Mouse (Mus musculus) lung, postnatal 36 days (tissue): ENCODE data around the gene Saal1.
"Not testable (repeated sequence)": the region's sequence is repeated elsewhere in the genome, so short reads cannot be mapped to it uniquely, and the experiment has no call there.

Source experiments
- DNase-seq: peaks from one replicate; pipeline ENCODE4 v3.0.0; 2022; ENCODE audit warnings: mixed read lengths

Gene Saal1

GRCm38 (mm10) chr7:46710390-46710844, at the start of gene Saal1:
Gene Saal1, minus strand, starts transcription at chr7:46710680.
- peak; percentile 91 for DNase-seq

DNA sequence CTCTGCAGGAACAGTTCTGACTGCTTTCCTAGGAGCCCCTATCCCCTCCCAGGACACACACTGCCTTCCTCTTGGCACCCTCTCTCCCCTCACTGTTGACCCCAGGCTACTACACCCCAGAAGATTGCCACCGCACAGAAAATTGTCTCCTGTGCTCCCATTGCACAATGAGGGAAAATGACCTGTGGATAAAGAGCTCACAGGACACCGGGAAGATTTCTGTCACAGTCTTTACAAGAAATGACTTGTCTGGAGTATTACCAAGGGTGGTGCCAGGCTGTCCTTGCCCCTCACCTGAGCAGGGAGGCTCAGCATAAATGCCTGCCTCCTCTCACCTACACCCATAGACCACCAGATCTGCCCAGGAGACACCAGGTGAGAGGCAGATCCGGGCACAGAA, 41.0 kb upstream of the Saal1 start, which contains the start of gene Saa2:
Saa2 (plus strand) TSS at position 301 of the 400 bp plus-strand sequence.
- DNase-seq, result no peak

GRCm38 (mm10) chr7:46748459-46748858, 38.0 kb upstream of the Saal1 start:
- peak; percentile 30 for DNase-seq

DNA sequence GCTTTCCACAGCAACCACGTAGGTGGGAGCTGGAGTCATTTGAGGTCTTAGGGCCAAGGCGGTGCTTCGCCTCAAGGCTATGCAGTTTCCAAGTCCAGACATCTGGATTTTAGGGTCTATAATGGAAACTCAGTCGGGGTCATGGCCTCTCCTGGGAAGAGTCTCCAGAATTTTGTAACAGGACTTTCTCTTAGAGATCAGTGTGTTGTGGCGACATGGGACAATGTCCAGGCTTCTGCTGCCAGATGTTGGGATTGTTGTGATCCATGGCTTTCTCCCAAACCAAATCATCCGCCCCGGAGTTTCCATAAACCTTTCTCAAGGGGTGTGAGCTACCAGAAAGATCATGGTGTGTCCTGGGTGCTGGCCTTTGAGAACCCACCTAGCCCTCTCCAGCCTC, 35.9 kb upstream of the Saal1 start:
- DNase-seq, result peak; percentile 21

DNA sequence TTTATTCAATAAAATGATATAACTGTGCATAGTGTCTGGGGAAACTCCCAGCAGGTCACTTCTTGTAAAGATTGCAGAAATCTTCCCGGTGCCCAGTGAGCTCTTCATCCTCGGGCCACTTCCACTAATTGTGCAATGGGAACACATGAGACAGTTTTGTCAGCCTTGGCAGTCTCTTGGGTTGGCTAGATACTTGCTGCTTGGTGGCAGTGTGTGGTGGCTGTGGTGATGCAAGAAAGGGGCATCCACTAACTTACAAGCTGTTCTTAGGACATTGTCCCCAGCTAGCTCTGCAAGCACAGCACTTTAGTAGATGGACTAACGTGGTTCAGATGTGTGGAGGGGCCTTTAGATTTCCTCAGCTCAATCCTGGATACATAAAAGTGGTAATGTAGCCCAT, 35.3 kb upstream of the Saal1 start:
- peak; percentile 63 for DNase-seq

- DNase-seq, result not testable (repeated sequence)
Measured at GRCm38 (mm10) chr7:46742880-46743279, 32.4 kb upstream of the Saal1 start, which contains the start of gene Saa1. Gene Saa1, minus strand, starts transcription at chr7:46742980.

GRCm38 (mm10) chr7:46740041-46740440, 29.6 kb upstream of the Saal1 start:
- DNase-seq, result not testable (repeated sequence)

DNA sequence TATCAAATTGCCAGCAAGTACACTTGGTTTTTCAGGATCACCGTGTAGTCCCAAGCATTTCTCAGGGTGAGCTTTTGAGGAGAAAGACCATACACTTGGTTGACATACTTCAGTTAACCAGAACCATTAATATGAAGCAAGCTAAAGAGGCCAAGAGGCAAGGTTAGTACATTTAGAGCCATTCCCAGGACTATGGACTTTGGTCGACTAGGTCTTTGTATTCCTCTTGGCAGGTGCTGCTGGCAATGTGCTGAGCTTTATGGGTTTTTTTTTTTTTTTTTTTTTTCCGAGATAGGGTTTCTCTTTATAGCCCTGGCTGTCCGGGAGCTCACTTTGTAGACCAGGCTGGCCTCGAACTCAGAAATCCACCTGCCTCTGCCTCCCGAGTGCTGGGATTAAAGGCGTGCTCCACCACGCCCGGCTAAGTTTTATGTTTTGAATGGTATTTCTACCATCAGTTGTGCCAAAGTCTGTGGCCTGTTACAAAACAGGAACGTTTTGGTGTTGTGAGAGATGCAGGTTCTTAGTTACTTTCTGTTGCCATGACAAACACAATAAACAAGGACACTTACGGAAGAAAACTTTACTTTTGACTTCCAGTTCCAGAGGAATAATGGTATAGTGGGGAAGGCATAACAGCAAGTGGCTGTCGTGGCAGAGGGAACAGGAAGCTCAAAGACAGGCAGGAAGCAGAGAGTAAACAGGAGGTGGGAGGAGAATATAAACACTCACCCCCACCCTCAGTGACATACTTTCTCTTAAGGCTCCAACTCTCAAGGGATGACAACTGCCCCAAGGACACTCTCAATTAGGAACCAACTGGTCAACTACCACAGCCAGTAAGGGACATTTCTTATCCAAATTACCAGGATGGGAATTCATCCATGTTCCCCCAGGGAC, 28.3 kb upstream of the Saal1 start:
- peak; percentile 64 for DNase-seq

- peak; percentile 54 for DNase-seq
Measured at GRCm38 (mm10) chr7:46734983-46735382, 24.5 kb upstream of the Saal1 start.

DNA sequence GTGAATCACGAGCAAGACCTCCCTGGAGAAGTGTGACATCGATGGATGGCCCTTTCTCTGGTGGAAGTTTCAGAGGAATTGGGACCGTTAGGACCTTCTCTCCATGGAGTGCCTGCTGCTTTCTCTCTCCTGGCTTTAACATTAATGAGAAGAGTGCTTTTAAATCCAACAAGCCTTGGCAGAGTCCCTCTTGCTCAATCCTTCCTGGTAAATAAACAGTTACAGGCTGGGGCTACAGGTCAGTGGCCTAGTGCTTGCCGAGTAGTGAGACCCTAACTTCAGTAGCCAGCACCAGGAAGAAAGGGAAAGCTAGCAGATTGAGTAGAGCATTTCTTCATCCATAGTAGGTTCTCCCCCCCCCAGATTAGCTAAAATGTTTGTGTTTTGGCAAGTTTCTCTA, 22.0 kb upstream of the Saal1 start, which contains the start of gene Saa4:
Saa4 (minus strand) TSS at position 146 of the 400 bp plus-strand sequence.
- no peak for DNase-seq

DNA sequence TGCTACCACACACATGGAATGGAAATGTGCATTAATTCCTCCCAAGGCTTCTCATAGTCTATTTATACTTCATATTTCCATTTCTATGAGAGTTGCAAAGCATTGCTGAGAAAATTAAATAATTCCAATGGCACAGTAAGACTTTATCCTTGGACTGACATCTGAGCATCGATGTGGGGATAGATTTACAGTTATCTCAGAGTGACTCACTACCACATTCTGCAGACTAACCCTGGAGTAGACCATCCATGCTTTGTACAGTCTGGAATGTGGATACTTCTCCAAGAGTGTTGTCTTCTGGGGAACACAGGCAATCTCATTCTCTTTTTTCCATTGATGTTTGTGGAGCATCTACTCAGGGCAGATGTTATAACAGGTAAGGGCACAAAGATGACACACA, 17.1 kb upstream of the Saal1 start:
- DNase-seq, result no peak

DNA sequence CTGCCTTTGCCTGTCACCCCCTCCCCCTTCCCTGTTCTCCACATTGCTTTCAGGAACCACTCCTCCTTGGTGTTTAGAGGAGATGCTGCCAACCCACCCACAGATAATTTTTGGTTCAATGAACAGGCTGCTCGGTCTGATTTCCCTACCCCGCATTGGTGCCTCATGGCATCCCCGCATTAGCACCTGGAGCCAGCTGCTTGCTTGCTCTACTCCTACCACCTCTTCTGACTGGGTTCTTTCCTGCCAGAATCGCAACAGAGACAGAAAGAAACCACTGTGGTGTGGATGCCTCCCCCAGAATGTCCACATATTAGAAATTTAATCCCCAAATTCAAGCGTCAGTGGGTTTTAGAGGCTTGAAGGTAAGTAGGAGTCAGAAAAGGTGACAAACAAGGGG, 13.9 kb upstream of the Saal1 start:
- DNase-seq, result no peak

GRCm38 (mm10) chr7:46723849-46724248, 13.4 kb upstream of the Saal1 start:
- no peak for DNase-seq

DNA sequence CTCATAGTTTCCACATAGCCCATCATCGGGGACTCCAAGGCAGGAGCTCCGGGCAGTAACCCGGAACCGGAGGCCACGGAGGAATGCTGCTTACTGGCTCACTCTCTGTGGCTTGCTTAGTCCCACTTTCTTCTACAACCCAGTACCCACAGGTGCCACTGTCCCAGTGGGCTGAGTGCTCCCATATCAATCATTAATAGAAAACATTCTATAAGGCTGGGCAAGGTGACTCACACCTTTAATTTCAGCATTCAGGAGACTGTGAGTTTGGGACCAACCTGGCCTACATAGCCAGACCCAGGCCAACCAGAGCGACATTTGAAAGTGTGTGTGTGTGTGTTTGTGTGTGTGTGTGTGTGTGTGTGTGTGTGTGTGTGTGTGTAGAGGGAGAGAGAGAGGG, 12.9 kb upstream of the Saal1 start:
- no peak for DNase-seq

DNA sequence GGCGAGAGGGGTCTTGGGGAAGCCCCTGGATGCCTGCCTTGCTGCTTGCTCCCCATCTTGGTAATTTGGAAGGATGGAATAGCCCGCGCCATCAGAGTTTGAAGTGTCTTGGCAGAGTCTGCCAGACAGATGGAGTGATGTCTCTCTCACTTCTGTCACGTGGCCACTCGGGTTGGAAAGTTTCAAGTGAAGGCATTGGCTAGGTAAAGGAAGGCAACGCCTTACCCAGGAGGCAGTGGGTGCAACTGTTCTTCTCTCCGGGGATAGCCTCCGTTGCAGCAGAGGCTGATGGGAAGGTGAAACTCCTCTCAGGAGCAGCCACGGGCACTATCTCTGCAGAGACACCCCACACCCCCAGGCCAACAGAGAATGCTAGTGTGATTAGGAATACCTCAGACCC, 10.0 kb upstream of the Saal1 start:
- DNase-seq, result peak; percentile 25

GRCm38 (mm10) chr7:46719526-46719925, 9.0 kb upstream of the Saal1 start:
- DNase-seq, result peak; percentile 91

- DNase-seq, result no peak
Measured at GRCm38 (mm10) chr7:46718591-46719270, 8.3 kb upstream of the Saal1 start.

- peak; percentile 80 for DNase-seq
Measured at GRCm38 (mm10) chr7:46716897-46717296, 6.4 kb upstream of the Saal1 start.

DNA sequence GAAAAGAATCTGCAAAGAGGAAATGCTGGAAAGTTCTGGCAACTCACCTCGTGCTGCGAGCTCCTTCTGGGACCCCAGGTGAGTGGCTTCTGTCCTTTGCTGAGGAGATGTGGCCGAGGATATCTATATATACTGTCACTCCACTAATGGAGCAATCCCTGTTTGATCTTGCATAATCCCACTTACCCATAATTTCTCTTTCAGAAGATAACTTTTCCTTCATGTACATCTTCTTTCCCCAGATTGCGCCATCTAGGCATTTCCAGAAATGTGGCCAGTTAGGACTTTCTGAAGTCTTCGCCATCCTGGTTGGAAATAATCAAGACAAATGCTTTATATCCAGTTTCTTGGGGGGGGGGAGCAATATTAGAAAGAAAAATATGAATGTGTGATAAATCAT, 5.1 kb upstream of the Saal1 start, which contains the start of gene Saa3:
Saa3 (minus strand) TSS at position 101 of the 400 bp plus-strand sequence.
- no peak for DNase-seq

DNA sequence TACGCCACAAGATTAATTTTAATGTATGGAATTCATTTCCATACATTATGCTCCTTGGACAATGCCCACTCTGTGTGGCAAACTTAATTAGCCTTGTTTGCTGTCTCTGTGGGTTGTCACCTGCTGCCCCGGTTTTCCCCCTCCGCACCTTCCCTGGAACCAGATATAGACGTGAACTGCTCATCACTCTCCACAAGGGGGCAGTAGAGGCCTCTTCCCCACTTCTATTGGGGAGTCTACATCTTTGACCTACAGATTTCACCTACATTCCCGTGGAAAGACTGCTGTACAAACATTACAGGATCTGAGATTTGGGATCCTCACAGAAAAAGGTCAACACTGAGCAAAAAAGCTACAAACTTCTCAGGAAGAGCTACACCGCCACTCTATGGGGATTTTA, 4.0 kb upstream of the Saal1 start:
- peak; percentile 77 for DNase-seq

GRCm38 (mm10) chr7:46712250-46712649, 1.8 kb upstream of the Saal1 start:
- DNase-seq, result no peak

DNA sequence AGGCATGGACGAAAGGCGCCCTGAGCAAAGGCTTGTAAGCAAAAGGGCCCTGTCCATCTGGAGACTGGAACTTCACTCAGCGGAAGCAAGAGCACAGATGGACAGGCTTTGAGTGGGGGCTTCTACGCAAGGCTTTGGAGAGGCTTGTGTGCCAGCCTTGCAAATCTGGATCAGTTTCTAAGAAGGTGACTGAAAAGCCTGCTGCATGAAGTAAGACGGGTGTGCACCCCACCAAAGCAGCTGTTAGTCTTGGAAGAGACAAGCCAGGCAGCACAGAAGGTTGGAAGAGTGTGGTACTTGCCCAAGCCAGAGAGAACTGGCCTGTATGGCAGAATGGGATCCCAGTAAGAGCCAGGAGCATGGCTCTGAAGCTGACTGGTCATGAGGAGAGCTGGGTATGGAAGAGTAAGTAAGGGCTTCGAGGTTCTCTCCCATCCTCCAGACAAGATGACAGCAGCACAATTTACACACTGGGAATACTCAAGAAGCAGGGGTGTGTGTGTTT, 9.9 kb downstream of the Saal1 start:
- DNase-seq, result no peak

DNA sequence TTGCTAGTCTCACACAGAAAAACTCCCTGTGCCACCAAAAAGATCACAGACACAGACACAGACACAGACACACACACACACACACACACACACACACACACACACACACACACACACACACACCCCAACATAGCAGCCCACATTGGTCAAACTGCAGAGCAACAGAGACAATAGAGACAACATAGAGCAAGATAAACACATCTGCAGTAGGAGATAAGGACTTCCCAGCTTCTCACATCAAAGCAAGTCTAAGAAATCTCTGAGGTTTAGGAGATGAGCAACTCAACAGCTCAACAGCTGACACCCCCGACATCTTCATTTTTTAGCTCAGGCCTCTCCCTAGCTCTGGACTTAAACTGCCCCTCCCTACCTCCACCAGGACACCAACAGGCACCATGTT, 13.7 kb downstream of the Saal1 start:
- DNase-seq, result no peak
